Mouse (Mus musculus) liver, embryonic 14.5 days (tissue): ENCODE data around the gene Hoxa13.

Experiments used
- CTCF ChIP-seq: IDR thresholded peaks from 2 replicates; pipeline ENCODE4 v1.5.1; 2016; ENCODE audit warnings: antibody characterized with exemption, low read depth, control low read depth
- EP300 ChIP-seq: IDR thresholded peaks from 2 replicates; pipeline ENCODE4 v1.6.1; 2016; ENCODE audit warnings: antibody characterized with exemption, low read depth

- TF ChIP-seq CTCF: no peak
- no peak for TF ChIP-seq EP300
Measured at GRCm38 (mm10) chr6:52259081-52259790, 1.4 kb downstream of the Hoxa13 start.
